Mouse (Mus musculus) neutrophil, adult 5-6 weeks (primary cell): ENCODE measurements at regions not wholly inside any gene's neighbourhood (a gene's known extent, or its start where the extent isn't known, plus 50 kb on each side); places are given as distances from the start of the nearest gene placed in this dataset.

ENCODE experiments used
- ATAC-seq: fragments of 151-379, 151-347 bp; 2 replicates; pipeline ENCODE4 v1.8.0; 2017; ENCODE audit warnings: mild to moderate bottlenecking, moderate TSS enrichment; ENCODE audit not compliant: insufficient number of reproducible peaks, poor library complexity, low FRiP score, severe bottlenecking; ENCODE audit errors: extremely low read depth

- no peak for ATAC-seq
These were observed 255.7 kb downstream of the Kcnrg start for GRCm38 (mm10) chr14:61862931-61863330.

- no peak for ATAC-seq
These were observed 256.2 kb downstream of the Kcnrg start for GRCm38 (mm10) chr14:61863475-61863874.

DNA sequence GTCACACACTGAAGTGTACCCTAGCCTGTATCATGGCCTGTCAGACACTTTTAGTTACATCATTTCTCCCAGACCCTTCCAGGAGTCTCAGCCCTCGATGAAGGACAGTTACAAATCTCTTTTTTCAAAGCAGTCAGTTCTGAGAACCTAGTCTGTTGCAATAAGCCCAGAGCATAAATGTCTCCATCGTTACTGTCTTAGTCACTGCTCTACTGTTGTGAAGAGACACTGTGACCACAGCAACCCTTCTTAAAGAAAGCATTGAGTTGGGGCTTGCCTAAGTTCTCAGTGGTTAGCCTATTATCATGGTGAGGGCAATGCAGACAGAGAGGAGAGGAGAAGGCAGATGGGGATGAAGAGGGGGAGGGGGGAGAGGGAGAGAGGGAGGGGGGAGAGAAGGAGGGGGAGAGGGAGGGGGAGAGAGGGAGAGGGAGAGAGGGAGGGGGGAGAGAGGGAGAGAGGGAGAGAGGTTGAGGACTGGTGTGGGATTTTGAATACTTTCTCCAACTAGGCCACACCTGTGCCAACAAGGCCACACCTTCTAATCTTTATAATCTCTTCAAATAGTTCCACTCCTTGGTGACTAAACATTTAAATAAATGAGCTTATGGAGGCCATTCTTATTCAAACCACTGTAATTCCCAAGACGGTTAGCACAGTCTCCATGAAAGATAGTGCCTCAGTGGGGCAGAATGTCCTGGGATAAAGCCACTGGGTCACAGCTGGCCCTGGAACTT lies 259.4 kb downstream of the Kcnrg start:
- ATAC-seq: peak; percentile 81

DNA sequence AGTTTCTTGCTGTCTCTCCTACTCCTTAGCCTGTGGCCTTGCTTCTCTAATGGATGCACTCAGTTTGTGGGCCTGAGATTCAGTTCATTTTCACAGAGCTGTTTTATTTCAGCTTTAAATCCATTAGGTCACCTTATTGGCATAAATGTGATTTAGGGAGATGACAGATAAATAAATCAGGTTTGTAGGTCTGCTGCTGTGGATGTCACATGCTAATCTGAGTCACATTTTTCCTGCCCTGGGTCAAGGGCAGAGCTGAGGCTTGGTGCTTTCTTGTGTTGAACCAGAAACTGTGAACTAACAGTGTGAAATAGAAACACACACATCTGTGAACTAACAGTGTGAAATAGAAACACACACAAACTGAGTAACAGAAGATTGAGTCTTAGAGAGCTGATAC lies 266.9 kb downstream of the Kcnrg start:
- ATAC-seq: no peak

GRCm38 (mm10) chr14:61879416-61879815 lies 272.2 kb downstream of the Kcnrg start:
- no peak for ATAC-seq

DNA sequence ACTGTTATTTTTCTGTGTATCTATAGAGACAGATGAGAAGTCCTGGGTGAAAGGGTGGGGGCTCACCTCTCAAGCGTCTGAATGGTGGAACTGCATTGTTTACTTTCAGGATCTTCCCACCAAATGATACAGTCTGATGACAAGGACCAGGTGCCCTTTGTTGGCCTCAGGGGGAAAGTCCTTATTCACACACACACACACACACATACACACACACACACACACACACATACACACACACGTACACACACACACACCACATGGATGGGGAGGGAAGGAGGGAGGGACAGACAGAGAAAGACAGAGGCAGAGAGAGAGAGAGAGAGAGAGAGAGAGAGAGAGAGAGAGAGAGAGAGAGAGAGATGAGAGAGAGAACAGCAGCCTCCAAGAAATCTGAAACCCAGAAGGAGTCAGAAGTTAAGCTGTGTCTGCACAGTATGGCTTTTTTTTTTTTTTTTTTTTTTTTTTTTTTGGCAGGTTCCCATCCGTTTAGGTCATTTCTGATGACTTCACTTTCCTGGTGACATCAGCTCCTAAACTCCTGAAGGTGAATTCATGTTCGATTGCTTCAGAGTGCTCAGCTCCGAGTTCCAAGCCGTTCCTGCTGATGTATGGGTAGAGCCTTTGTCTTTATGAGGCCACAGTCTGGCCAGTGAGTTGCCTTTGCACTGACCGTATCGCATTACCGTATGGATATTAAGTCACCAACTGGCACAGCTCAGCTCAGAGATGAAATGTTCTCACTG lies 273.4 kb downstream of the Kcnrg start:
- ATAC-seq: no peak

DNA sequence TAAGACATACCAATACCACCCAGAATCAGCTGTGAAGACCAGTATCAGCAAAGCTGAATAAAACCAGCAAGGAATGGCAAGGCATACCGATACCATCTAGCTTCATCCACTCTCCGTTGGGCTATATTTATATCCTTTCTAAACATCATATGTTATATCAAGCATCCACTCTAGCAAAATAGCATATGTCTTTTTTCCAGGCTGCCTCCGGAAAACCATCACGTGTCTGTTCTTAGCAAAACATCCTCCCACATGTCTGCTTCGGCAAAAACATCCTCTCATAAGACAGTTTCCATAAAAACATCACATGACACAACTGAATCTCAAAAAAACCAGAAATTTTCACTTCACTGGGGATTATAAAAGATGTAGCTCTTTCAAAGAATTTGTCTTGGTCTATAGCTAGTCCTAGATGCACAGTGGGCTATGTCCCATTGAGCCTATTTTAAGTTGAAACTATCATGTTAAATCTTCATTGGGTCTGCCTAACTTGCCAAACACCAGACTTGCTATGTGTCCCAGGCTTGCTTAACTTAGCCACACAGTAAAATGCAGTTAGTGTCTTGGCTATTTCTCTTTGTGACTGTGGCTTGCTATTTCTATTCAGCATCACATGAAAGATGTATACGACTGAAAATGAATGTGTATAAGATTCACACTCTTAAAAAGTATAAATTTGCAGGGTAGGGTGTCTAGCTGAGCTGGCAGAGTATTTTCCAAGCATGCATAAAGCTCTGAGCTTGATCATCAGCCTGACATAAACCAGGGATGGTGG lies 278.2 kb downstream of the Kcnrg start:
- no peak for ATAC-seq

DNA sequence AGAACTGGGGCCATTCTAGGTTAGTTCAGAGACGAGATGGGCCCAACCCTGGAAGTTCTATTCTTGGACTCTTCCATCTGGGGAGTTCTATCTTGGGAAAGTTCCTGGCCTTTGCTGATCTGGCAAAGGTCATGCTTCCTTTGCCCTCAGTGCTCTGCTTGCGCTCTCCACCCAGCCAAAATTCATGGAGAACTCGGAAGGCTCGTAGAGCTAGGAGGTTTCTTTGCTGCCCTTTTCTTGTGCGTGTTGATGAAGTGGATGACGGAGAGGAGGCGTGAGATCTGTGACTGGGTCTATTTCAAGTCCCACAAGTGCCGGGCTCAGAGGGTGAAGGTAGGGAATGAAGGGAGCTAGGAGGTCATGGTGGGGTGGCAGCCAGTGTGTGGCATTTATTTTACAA lies 282.4 kb downstream of the Kcnrg start:
- no peak for ATAC-seq

- no peak for ATAC-seq
These were observed 286.5 kb downstream of the Kcnrg start for GRCm38 (mm10) chr14:61893786-61894185.

- no peak for ATAC-seq
These were observed 289.6 kb downstream of the Kcnrg start for GRCm38 (mm10) chr14:61896879-61897278.

DNA sequence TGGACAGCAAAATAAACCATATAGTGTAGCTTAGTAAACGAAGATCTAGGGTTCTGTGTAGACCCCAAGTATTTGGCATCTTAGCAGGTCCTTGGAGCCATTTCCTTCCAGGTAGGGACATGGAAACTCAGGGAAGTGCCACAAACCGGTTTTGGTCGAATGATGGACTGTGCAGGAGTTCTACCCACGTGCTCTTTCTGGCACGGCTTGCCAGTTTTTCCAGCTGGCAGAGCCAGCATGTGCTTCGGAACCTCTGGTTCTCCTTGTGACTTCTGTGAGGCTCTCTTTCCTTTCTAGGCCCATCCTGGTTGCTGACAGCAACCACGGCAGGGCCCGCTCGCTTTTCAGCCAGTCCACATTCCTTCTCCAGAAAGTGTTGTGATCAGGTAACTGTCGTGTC lies 291.4 kb downstream of the Kcnrg start:
- ATAC-seq: no peak

- ATAC-seq: no peak
These were observed 297.3 kb downstream of the Kcnrg start for GRCm38 (mm10) chr14:61904426-61905124.

- peak; percentile 44; the same call in 1 of the 2 replicates for ATAC-seq
These were observed 310.9 kb downstream of the Kcnrg start for GRCm38 (mm10) chr14:61918113-61918512.

DNA sequence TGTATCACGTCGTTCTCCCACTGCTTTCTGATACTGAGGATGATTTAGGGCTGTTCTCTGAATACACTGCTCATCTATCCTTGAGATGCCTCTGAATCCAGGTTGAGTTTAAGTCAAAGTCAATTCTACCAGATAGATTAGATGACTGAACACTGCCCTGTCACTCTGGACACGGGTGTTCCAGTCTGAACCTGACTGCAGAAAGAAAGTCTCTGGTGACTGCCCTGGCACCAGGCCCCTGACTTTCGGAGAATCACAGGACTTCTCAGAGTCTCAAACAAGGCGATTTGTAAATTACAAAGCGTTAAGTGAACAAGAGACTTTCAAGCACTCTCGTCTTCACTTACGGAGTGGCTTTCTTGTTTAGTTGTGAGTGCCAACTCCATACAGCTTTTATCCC lies 324.6 kb downstream of the Kcnrg start:
- ATAC-seq: no peak

GRCm38 (mm10) chr14:61941682-61942081 lies 334.4 kb downstream of the Kcnrg start:
- ATAC-seq: no peak

DNA sequence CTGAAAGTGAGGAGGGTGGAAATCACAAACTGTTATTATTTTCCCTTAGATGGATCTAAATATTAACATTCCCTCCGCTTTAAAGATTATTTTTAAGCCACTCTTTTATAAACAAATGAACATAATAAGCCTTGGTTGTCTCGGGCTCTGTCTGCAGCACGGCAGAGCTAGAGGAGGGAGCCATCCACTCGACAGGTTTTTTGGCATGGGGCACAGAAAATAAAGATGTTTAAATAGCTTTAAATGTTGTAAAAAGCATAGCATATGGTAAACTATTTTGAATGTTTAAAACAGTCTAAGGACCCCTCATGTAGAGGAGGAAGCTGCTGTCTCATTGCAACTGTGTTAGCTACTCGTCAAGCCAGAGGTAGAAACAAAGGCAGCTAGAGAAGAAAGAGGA lies 338.4 kb downstream of the Kcnrg start:
- no peak for ATAC-seq

- no peak for ATAC-seq
These were observed 342.2 kb downstream of the Kcnrg start for GRCm38 (mm10) chr14:61949446-61949845.

- ATAC-seq: no peak
These were observed 342.4 kb upstream of the Rnaseh2b start for GRCm38 (mm10) chr14:61950004-61950403.

- ATAC-seq: no peak
These were observed 339.4 kb upstream of the Rnaseh2b start for GRCm38 (mm10) chr14:61953029-61953428.
